Mouse (Mus musculus) forebrain, embryonic 10.5 days (tissue): Measurements from ENCODE around the gene Mcoln3. TPM values are rescaled to one million over a fixed set of nuclear protein-coding genes. Genes with fewer than 3 reads are reported as not detected.
A peak's percentile ranks its signal among the peaks of the same experiment; 100 is the strongest.

Experiments used
- DNase-seq: peaks from one replicate; pipeline ENCODE4 v3.0.0-alpha.2; 2017; ENCODE audit warnings: low spot score; ENCODE audit errors: extremely low spot score
- H3K27ac ChIP-seq: fragments of 300-500 bp; sonication (generic); 2 replicates; pipeline ENCODE4 v1.5.1; 2016; ENCODE audit warnings: mild to moderate bottlenecking
- H3K27me3 ChIP-seq: fragments of 300-500 bp; sonication (generic); 2 replicates; pipeline ENCODE4 v1.6.1; 2016; ENCODE audit warnings: mild to moderate bottlenecking; ENCODE audit not compliant: poor library complexity, severe bottlenecking
- H3K36me3 ChIP-seq: fragments of 300-500 bp; sonication (generic); replicated peaks from 2 replicates; pipeline ENCODE4 v1.6.1; 2016; ENCODE audit warnings: mild to moderate bottlenecking, moderate library complexity
- H3K4me1 ChIP-seq: fragments of 300-500 bp; sonication (generic); 2 replicates; pipeline ENCODE4 v1.6.1; 2016
- H3K4me3 ChIP-seq: fragments of 300-500 bp; sonication (generic); 2 replicates; pipeline ENCODE4 v1.5.1; 2016; ENCODE audit warnings: mild to moderate bottlenecking, moderate library complexity
- H3K9me3 ChIP-seq: fragments of 300-500 bp; sonication (generic); 2 replicates; pipeline ENCODE4 v1.6.1; 2016; ENCODE audit warnings: mild to moderate bottlenecking, moderate library complexity
- WGBS: fragments of 180-500 bp; shearing (Covaris S2); methylation state at CpG from one replicate; pipeline ENCODE4 v1.1.7; 2016; 5-methylcytosine and 5-hydroxymethylcytosine counted together
- polyA plus RNA-seq: library from polyadenylated mRNA; unstranded; fragments of >200 nt; fragmentation: Nextera tagmentation; extraction: Ambion mirVana; gene quantifications from 2 replicates; pipeline ENCODE4 v1.2.1, GENCODE M21; 2016

Mcoln3 gene
- polyA plus RNA-seq, 1 experiment from 2014 or later: 7.1 TPM

GRCm38 (mm10) chr3:146156811-146157210, 39.6 kb downstream of the Mcoln3 start:
- Histone ChIP-seq H3K27me3 (peaks cover 22% of the 10 kb centered on the region), H3K9me3 (no peaks in the 10 kb centered on the region), H3K36me3 (no peaks in the 10 kb centered on the region), H3K27ac (no peak overlapping the region), H3K4me1 (peaks cover 10% of the 10 kb centered on the region), H3K4me3 (no peak overlapping the region)
- no peak for DNase-seq
- 77% methylated on average over 2 of the region's 2 CpGs for WGBS

DNA sequence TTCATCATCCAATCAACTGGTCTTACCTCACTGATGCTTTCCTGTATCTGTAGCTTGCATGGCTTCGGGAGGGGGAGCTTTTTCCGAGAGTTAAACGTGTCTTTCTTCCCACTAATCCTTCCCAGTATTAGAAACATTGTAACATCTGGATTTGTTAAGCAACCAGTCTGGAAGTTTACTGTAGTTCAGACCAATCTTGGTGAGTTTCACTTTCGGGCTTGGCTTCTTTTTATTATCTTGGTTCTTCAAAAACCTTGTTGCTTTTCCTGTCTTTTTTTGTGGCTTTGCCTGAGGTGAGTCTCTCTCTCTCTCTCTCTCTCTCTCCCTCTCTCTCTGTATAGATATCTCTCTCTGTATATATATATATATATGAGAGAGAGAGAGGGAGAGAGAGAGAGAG, 40.8 kb downstream of the Mcoln3 start:
- H3K27ac ChIP-seq: no peak overlapping the region
- peaks cover 10% of the 10 kb centered on the region for H3K27me3 ChIP-seq
- DNase-seq: no peak
- H3K9me3 ChIP-seq: no peaks in the 10 kb centered on the region
- 75% methylated on average over 4 of the region's 4 CpGs for WGBS
- peaks cover 10% of the 10 kb centered on the region for H3K4me1 ChIP-seq
- H3K36me3 ChIP-seq: no peaks in the 10 kb centered on the region
- no peak overlapping the region for H3K4me3 ChIP-seq

- Histone ChIP-seq H3K9me3 (no peaks in the 10 kb centered on the region), H3K27me3 (0 out of 2 replicates have a peak, but pooled peaks cover 9% of the 10 kb centered on the region), H3K27ac (no peak overlapping the region), H3K4me1 (peaks cover under 1% of the 10 kb centered on the region), H3K36me3 (no peaks in the 10 kb centered on the region), H3K4me3 (no peak overlapping the region)
- no peak for DNase-seq
- WGBS: 91% methylated on average over 2 of the region's 2 CpGs
Measured at GRCm38 (mm10) chr3:146159360-146159759, 42.1 kb downstream of the Mcoln3 start.

DNA sequence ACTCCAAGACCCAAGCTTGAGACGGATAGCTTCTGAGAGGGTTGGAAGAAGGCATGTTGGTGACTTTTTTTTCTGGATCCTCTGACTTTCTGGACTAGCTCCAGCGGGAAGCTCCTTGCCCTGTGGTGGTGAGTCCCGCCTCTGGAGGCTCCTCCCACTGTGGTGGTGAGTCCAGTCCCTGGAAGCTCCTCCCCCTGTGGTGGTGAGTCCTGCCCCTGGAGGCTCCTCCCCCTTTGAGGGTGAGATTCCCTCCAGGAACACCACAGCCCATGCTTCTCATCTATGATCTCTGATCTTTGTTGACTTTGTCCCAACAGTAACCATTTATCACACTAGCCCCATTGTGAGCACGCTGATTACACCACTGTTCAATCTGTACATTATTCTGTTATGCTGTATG, 44.9 kb downstream of the Mcoln3 start:
- no peak overlapping the region for H3K4me3 ChIP-seq
- WGBS: 91% methylated on average over 4 of the region's 4 CpGs
- DNase-seq: no peak

GRCm38 (mm10) chr3:146169356-146169755, 52.1 kb downstream of the Mcoln3 start:
- Histone ChIP-seq H3K4me1 (peaks cover 6% of the 10 kb centered on the region; the same call in 1 of the 2 replicates), H3K9me3 (0 out of 2 replicates have a peak, but pooled peaks cover 4% of the 10 kb centered on the region), H3K27me3 (no peaks in the 10 kb centered on the region), H3K4me3 (no peak overlapping the region), H3K27ac (no peak overlapping the region), H3K36me3 (no peaks in the 10 kb centered on the region)
- 84% methylated on average over 4 of the region's 4 CpGs for WGBS
- DNase-seq: no peak

More for the DNA sequence above, 44.9 kb downstream of the Mcoln3 start:
- Histone ChIP-seq H3K27me3 (0 out of 2 replicates have a peak, but pooled peaks cover under 1% of the 10 kb centered on the region), H3K27ac (no peak overlapping the region), H3K9me3 (no peaks in the 10 kb centered on the region), H3K36me3 (no peaks in the 10 kb centered on the region), H3K4me1 (peaks cover 6% of the 10 kb centered on the region; the same call in 1 of the 2 replicates)

GRCm38 (mm10) chr3:146173030-146173429, 55.8 kb downstream of the Mcoln3 start:
- Histone ChIP-seq H3K4me1 (peaks cover 2% of the 10 kb centered on the region; the same call in 1 of the 2 replicates), H3K4me3 (no peak overlapping the region), H3K9me3 (0 out of 2 replicates have a peak, but pooled peaks cover 4% of the 10 kb centered on the region), H3K27ac (no peak overlapping the region), H3K36me3 (no peaks in the 10 kb centered on the region), H3K27me3 (no peaks in the 10 kb centered on the region)
- DNase-seq: no peak
- 85% methylated on average over 5 of the region's 5 CpGs for WGBS

DNA sequence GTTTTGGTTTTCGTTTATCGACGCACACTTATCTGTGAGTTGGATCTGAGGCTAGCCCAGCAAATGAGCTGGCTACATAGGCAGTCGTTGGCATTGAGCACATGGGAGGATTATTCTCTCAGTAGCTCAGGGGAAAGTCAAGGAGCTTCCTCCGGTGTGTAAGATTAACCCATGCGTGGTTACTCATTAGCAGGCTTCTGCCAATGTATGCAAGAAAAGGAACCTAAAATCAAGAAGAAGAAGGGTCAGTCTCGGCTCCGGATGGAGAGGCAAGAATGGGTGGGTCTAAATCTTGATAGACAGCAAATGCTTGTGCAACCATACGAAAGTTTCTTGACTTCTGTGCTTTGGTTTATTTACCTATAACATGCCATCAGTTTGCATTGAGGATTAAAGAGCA, 57.0 kb downstream of the Mcoln3 start:
- Histone ChIP-seq H3K27ac (no peak overlapping the region), H3K4me3 (no peak overlapping the region), H3K4me1 (peaks cover 5% of the 10 kb centered on the region; the same call in 1 of the 2 replicates), H3K9me3 (0 out of 2 replicates have a peak, but pooled peaks cover 4% of the 10 kb centered on the region), H3K36me3 (no peaks in the 10 kb centered on the region), H3K27me3 (no peaks in the 10 kb centered on the region)
- WGBS: 89% methylated on average over 9 of the region's 9 CpGs
- no peak for DNase-seq

GRCm38 (mm10) chr3:146177295-146177694, 60.0 kb downstream of the Mcoln3 start:
- Histone ChIP-seq H3K9me3 (no peaks in the 10 kb centered on the region), H3K27me3 (no peaks in the 10 kb centered on the region), H3K27ac (no peak overlapping the region), H3K4me1 (peaks cover 5% of the 10 kb centered on the region; the same call in 1 of the 2 replicates), H3K4me3 (no peak overlapping the region), H3K36me3 (no peaks in the 10 kb centered on the region)
- DNase-seq: no peak
- 83% methylated on average over 7 of the region's 7 CpGs for WGBS

- Histone ChIP-seq H3K27ac (peak overlapping the region; percentile 67), H3K4me3 (peak overlapping the region; percentile 44), H3K4me1 (peaks cover 5% of the 10 kb centered on the region; the same call in 1 of the 2 replicates), H3K27me3 (no peaks in the 10 kb centered on the region; the same call in 1 of the 2 replicates), H3K36me3 (no peaks in the 10 kb centered on the region), H3K9me3 (no peaks in the 10 kb centered on the region)
- 10% methylated on average over 16 of the region's 16 CpGs for WGBS
- peak; percentile 75 for DNase-seq
Measured at GRCm38 (mm10) chr3:146177748-146178582, 60.7 kb downstream of the Mcoln3 start.

DNA sequence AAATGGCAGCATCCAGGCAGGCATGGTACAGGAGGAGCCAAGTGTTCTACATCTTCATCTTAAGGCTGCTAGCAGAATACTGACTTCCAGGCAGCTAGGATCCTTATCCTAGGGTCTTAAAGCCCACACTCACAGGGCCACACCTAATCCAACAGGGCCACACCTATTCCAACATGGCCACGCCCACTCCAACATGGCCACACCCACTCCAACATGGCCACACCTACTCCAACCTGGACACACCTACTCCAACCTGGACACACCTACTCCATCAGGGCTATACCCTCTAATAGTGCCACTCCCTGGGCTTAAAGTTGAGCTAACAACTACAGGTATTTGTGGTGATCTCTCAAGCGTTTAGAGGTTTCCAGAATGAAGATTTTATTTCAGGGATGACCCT, 63.1 kb downstream of the Mcoln3 start:
- no peaks in the 10 kb centered on the region for H3K36me3 ChIP-seq
- WGBS: 32% methylated on average over 2 of the region's 2 CpGs
- H3K27ac ChIP-seq: no peak overlapping the region

DNA sequence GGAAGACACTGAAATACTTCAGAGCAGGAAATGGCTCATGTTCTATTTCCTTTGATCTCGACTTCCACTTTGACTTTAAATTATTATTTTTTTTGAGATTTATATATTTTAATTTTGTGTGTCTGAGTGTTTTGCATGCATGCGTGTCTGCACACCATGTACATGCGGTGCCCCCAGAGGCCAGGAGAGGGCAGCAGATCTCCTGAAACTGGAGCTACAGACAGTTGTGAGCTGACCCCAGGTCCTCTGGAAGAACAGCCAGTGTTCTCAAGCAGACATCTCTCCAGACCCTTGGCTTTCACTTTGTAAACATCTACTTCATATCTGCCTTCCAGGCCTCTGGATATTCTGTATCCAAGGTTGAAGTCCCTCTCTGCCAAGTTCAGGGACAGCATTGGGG, 63.7 kb downstream of the Mcoln3 start:
- no peak overlapping the region for H3K27ac ChIP-seq
- no peaks in the 10 kb centered on the region for H3K9me3 ChIP-seq
- peaks cover 7% of the 10 kb centered on the region for H3K27me3 ChIP-seq
- H3K36me3 ChIP-seq: no peaks in the 10 kb centered on the region
- WGBS: 35% methylated on average over 3 of the region's 3 CpGs
- peaks cover 18% of the 10 kb centered on the region for H3K4me1 ChIP-seq
- H3K4me3 ChIP-seq: no peak overlapping the region
- peak; percentile 51 for DNase-seq

More for the DNA sequence above, 63.1 kb downstream of the Mcoln3 start:
- Histone ChIP-seq H3K4me1 (peaks cover 15% of the 10 kb centered on the region), H3K27me3 (peaks cover 7% of the 10 kb centered on the region), H3K9me3 (no peaks in the 10 kb centered on the region), H3K4me3 (no peak overlapping the region)
- DNase-seq: no peak

DNA sequence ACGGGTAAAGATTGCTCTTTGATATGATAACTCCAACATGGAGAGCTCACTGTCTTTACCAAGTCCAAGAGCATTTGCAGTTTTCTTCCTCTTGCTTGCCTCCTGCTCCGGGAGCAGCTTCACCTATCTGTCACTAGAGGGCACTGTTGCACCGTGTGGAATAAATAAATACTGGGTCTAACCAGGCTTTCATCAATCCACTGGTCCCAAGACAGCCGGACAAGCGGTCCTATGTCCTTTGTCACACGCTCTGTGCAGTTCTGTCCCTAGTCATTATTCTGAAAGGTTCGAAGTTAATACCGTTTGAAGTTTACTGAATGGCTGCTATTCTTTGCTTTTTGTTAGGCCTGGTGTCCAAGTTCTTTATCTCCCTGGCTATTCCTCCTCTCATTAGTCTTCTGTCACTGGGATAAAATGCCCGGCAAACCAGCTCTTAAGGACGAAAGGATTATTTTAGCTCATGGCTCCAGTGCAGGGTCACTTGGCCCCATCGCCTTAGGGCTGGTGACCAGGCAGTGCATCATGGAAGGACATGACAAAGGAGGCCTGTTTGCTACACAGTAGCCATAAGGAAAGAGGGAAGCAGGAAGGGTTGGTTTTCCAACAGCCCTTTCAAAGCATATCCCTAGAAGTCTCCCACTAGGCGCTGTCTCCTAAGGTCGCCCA, 67.9 kb downstream of the Mcoln3 start:
- 22% methylated on average over 13 of the region's 13 CpGs for WGBS
- Histone ChIP-seq H3K27ac (peak overlapping the region; percentile 57; the same call in 1 of the 2 replicates), H3K27me3 (peaks cover 10% of the 10 kb centered on the region), H3K36me3 (no peaks in the 10 kb centered on the region), H3K4me1 (peaks cover 13% of the 10 kb centered on the region), H3K4me3 (no peak overlapping the region), H3K9me3 (no peaks in the 10 kb centered on the region)
- peak; percentile 71 for DNase-seq

DNA sequence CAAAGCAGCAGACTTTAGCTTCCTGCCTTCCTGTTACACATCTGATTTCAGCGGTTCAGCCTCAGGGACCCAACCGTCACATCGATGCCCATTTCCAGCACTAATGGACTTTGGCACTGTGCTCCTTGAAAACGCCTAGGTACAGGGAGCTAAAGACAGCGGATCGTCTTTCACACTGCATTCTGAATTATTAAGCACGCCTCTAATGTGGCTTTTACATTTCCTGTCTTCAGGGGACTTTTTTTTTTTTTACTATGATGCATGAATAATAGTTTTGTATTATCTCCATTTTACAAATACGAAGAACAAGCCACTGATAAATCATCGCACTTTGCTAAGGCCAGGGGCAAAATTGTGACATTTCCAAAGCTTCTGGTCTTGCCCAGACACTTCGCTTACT, 68.8 kb downstream of the Mcoln3 start:
- H3K36me3 ChIP-seq: no peaks in the 10 kb centered on the region
- H3K4me3 ChIP-seq: no peak overlapping the region
- H3K9me3 ChIP-seq: no peaks in the 10 kb centered on the region
- WGBS: 94% methylated on average over 10 of the region's 10 CpGs
- peaks cover 10% of the 10 kb centered on the region for H3K27me3 ChIP-seq
- H3K27ac ChIP-seq: no peak overlapping the region
- DNase-seq: no peak
- peaks cover 13% of the 10 kb centered on the region for H3K4me1 ChIP-seq
